Mouse (Mus musculus) MEL (cell line): ENCODE data around the gene Khk. TPM values are rescaled to one million over a fixed set of nuclear protein-coding genes. Genes with fewer than 3 reads are reported as not detected.
A peak's percentile ranks its signal among the peaks of the same experiment; 100 is the strongest.

Source experiments
- DNase-seq: peaks from one replicate; pipeline ENCODE4 v3.0.0; 2011; ENCODE audit warnings: low read depth, low spot score
- H3K27ac ChIP-seq: 2 replicates; pipeline ENCODE4 v1.5.1; 2012; ENCODE audit warnings: low read depth, mild to moderate bottlenecking, control low read depth, low read length, moderate library complexity; ENCODE audit not compliant: control insufficient read depth
- H3K27me3 ChIP-seq, 2 experiments: fragments of 150-350 bp in 1 of 2; sonication (generic) in 1 of 2; 2 replicates each; pipeline ENCODE4 v1.6.1; 2012; ENCODE audit warnings: low read length in 2 of 2, mild to moderate bottlenecking in 2 of 2, improper control_type of control experiment in 1 of 2, moderate library complexity in 1 of 2; ENCODE audit not compliant: insufficient read depth in 2 of 2, control insufficient read depth in 1 of 2
- H3K36me3 ChIP-seq, 2 experiments: 2 replicates each; pipeline ENCODE4 v1.6.1; 2012 to 2014; ENCODE audit warnings: low read length in 2 of 2, improper control_type of control experiment in 1 of 2, inconsistent platforms in 1 of 2, mild to moderate bottlenecking in 1 of 2; ENCODE audit not compliant: insufficient read depth in 2 of 2, control insufficient read depth in 1 of 2
- H3K4me1 ChIP-seq, 2 experiments: fragments of 150-350 bp in 1 of 2; sonication (generic) in 1 of 2; 2 replicates each; pipeline ENCODE4 v1.6.1; 2012; ENCODE audit warnings: low read length in 2 of 2, improper control_type of control experiment in 1 of 2, mild to moderate bottlenecking in 1 of 2; ENCODE audit not compliant: insufficient read depth in 2 of 2, control insufficient read depth in 1 of 2
- H3K4me3 ChIP-seq, 2 experiments: fragments of 150-350 bp in 1 of 2; sonication (generic) in 1 of 2; 2 replicates each; pipeline ENCODE4 v1.5.1; 2012; ENCODE audit warnings: low read depth in 2 of 2, low read length in 2 of 2, mild to moderate bottlenecking in 2 of 2, moderate library complexity in 2 of 2, control low read depth in 1 of 2, improper control_type of control experiment in 1 of 2; ENCODE audit not compliant: control insufficient read depth in 1 of 2, insufficient read depth in 1 of 2
- H3K79me2 ChIP-seq: 2 replicates; pipeline ENCODE4 v1.6.1; 2012; ENCODE audit warnings: mild to moderate bottlenecking, low read length, moderate library complexity; ENCODE audit not compliant: control insufficient read depth, poor library complexity, insufficient read depth
- H3K9ac ChIP-seq: 2 replicates; pipeline ENCODE4 v1.6.1; 2012; ENCODE audit warnings: low read depth, mild to moderate bottlenecking, control low read depth, low read length, moderate library complexity; ENCODE audit not compliant: control insufficient read depth, poor library complexity, severe bottlenecking
- H3K9me3 ChIP-seq: fragments of 150-350 bp; sonication (generic); replicated peaks from 2 replicates; pipeline ENCODE4 v1.6.1; 2012; ENCODE audit warnings: mild to moderate bottlenecking, low read length, improper control_type of control experiment, moderate library complexity; ENCODE audit not compliant: insufficient read depth
- BHLHE40 ChIP-seq: IDR thresholded peaks from 2 replicates; pipeline ENCODE4 v1.6.1; 2012; ENCODE audit warnings: low read depth, mild to moderate bottlenecking, inconsistent platforms, low read length, improper control_type of control experiment, borderline replicate concordance
- CHD1 ChIP-seq: IDR thresholded peaks from 2 replicates; pipeline ENCODE4 v1.6.1; 2012; ENCODE audit warnings: low read depth, mild to moderate bottlenecking, inconsistent platforms, low read length, improper control_type of control experiment
- CHD2 ChIP-seq: IDR thresholded peaks from 2 replicates; pipeline ENCODE4 v1.6.1; 2011; ENCODE audit warnings: low read length, improper control_type of control experiment
- E2F4 ChIP-seq: IDR thresholded peaks from 2 replicates; pipeline ENCODE4 v1.6.1; 2011; ENCODE audit warnings: low read depth, low read length, improper control_type of control experiment, borderline replicate concordance
- GABPA ChIP-seq: IDR thresholded peaks from 2 replicates; pipeline ENCODE4 v1.6.1; 2012; ENCODE audit warnings: low read depth, mild to moderate bottlenecking, inconsistent platforms, low read length, improper control_type of control experiment, moderate library complexity
- GATA1 ChIP-seq: IDR thresholded peaks from 2 replicates; pipeline ENCODE4 v1.6.1; 2011; ENCODE audit warnings: low read depth, low read length, improper control_type of control experiment
- MYC ChIP-seq: IDR thresholded peaks from 2 replicates; pipeline ENCODE4 v1.6.1; 2011; ENCODE audit warnings: low read depth, mild to moderate bottlenecking, low read length, improper control_type of control experiment, moderate library complexity
- NELFE ChIP-seq: IDR thresholded peaks from 2 replicates; pipeline ENCODE4 v1.6.1; 2011; ENCODE audit warnings: low read depth, low read length, improper control_type of control experiment
- POLR2A ChIP-seq, 2 experiments: IDR thresholded peaks; 2 replicates each; pipeline ENCODE4 v1.6.1; 2011 to 2012; ENCODE audit warnings: low read length in 2 of 2, mild to moderate bottlenecking in 2 of 2, control low read depth in 1 of 2, improper control_type of control experiment in 1 of 2, low read depth in 1 of 2, moderate library complexity in 1 of 2; ENCODE audit not compliant: control insufficient read depth in 1 of 2, insufficient read depth in 1 of 2, poor library complexity in 1 of 2
- POLR2AphosphoS2 ChIP-seq: IDR thresholded peaks from 2 replicates; pipeline ENCODE4 v1.6.1; 2011; ENCODE audit warnings: low read length, improper control_type of control experiment
- POLR2AphosphoS5 ChIP-seq: IDR thresholded peaks from 2 replicates; pipeline ENCODE4 v1.6.1; 2012; ENCODE audit warnings: low read depth, borderline replicate concordance, mild to moderate bottlenecking, inconsistent platforms, low read length, moderate library complexity, mixed read lengths
- RAD21 ChIP-seq: IDR thresholded peaks from 2 replicates; pipeline ENCODE4 v1.6.1; 2011; ENCODE audit warnings: mild to moderate bottlenecking, low read depth, low read length, improper control_type of control experiment
- RCOR1 ChIP-seq: IDR thresholded peaks from 2 replicates; pipeline ENCODE4 v1.6.1; 2012; ENCODE audit warnings: low read depth, mild to moderate bottlenecking, inconsistent platforms, low read length, improper control_type of control experiment
- SIN3A ChIP-seq: IDR thresholded peaks from 2 replicates; pipeline ENCODE4 v1.6.1; 2012; ENCODE audit warnings: low read length, improper control_type of control experiment, inconsistent platforms
- TBP ChIP-seq: IDR thresholded peaks from 2 replicates; pipeline ENCODE4 v1.8.0; 2011; ENCODE audit warnings: low read depth, low read length, improper control_type of control experiment
- ZKSCAN1 ChIP-seq: IDR thresholded peaks from 2 replicates; pipeline ENCODE4 v1.6.1; 2012; ENCODE audit warnings: low read depth, mild to moderate bottlenecking, inconsistent platforms, low read length, improper control_type of control experiment, moderate library complexity
- ZNF384 ChIP-seq: IDR thresholded peaks from 2 replicates; pipeline ENCODE4 v1.6.1; 2012; ENCODE audit warnings: low read depth, mild to moderate bottlenecking, inconsistent platforms, low read length, improper control_type of control experiment
- polyA plus RNA-seq, 2 experiments: library from polyadenylated mRNA; stranded (reverse) in 1 of 2; unstranded in 1 of 2; fragments of >175 nt in 1 of 2; fragments of >200 nt in 1 of 2; gene quantifications; 2 replicates each; pipeline versions ENCODE4 v1.2.1 to v1.2.4; 2012; ENCODE audit warnings: low replicate concordance in 2 of 2, low read depth in 1 of 2; ENCODE audit not compliant: insufficient read length in 2 of 2, insufficient read depth in 1 of 2, missing spikeins in 1 of 2
- total RNA-seq: library from RNA; depleted of rRNA; stranded (reverse); fragments of 300-350 nt; gene quantifications from 2 replicates; pipeline ENCODE4 v1.2.3, GENCODE M21; 2012

The Khk gene
- total and polyA plus RNA-seq, 3 experiments: 308 to 461 TPM; not detected in 1

DNA sequence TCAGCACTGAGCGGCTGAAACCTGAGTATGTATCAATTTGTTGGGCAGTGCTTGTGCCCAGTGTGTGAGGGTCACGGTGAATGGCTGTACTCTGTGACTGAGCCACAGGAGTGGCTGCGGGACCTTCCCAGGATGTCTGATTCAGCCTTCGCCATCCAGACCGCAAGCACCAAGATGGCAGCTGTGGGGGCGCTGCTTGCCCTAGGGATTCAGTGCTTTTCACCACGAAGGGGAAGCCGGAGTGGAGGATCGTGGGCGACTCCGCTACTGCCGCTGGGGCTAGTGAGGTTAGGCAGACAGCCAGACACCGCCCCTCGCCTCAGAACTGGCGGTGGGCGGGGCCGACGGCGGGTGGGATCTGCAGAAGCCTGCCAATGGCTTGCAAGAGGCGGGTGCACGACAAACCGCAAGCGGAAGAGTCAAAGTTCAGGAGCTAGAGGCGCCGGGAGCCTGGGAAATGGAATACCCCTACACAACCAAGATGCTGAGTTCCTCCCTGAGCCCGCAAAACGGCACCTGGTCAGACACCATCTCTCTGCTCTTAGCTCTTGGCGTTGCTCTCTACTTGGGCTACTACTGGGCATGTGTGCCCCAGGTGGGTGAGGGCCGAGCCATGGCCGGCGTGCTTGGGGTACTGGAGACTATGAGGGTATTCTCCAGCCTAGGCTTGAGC lies 28.6 kb downstream of the Khk start (continued):
- TF ChIP-seq NELFE: peak; percentile 92
- no peak for TF ChIP-seq ZKSCAN1
- peak; percentile 58; the same call in 1 of the 2 replicates for TF ChIP-seq POLR2AphosphoS5
- no peak for TF ChIP-seq GATA1
- TF ChIP-seq E2F4: no peak
- TF ChIP-seq CHD1: peak; percentile 36; the same call in 1 of the 2 replicates
- no peak; the same call in 1 of the 2 replicates for TF ChIP-seq RAD21
- no peak for TF ChIP-seq ZNF384
- peak; percentile 82 for TF ChIP-seq SIN3A
- peak; percentile 47; the same call in 1 of the 2 replicates for TF ChIP-seq RCOR1
- TF ChIP-seq POLR2AphosphoS2: peak; percentile 86
- peak; percentile 67; the same call in 1 of the 2 replicates for TF ChIP-seq TBP
- no peak for TF ChIP-seq BHLHE40

GRCm38 (mm10) chr5:30950451-30950850 lies 29.2 kb downstream of the Khk start:
- peaks cover 2 to 14% of the 10 kb centered on the region in 2 experiments; a peak in 3 of 4 replicates for H3K4me1 ChIP-seq
- TF ChIP-seq MYC (no peak), CHD2 (no peak; the same call in 1 of the 2 replicates), RCOR1 (0 out of 2 replicates have a peak, but pooled peaks have one; percentile 23), GABPA (no peak)
- peak; percentile 48 for DNase-seq
- H3K9me3 ChIP-seq: no peaks in the 10 kb centered on the region
- peak overlapping the region; percentile 84 to 89 for H3K4me3 ChIP-seq
- H3K79me2 ChIP-seq: peaks cover 3% of the 10 kb centered on the region; the same call in 1 of the 2 replicates
- peak overlapping the region; percentile 76 for H3K9ac ChIP-seq
- no peaks in the 10 kb centered on the region for H3K27me3 ChIP-seq
- peaks cover 0 to 7% of the 10 kb centered on the region in 2 experiments; a peak in 2 of 4 replicates for H3K36me3 ChIP-seq
- peak overlapping the region; percentile 43 for H3K27ac ChIP-seq

- Histone ChIP-seq H3K9me3 (no peaks in the 10 kb centered on the region), H3K27me3 (no peaks in the 10 kb centered on the region), H3K36me3 (peaks cover 0 to 7% of the 10 kb centered on the region in 2 experiments; a peak in 2 of 4 replicates), H3K4me1 (peaks cover 2 to 14% of the 10 kb centered on the region in 2 experiments; a peak in 3 of 4 replicates), H3K27ac (no peak overlapping the region), H3K4me3 (no peak overlapping the region), H3K9ac (no peak overlapping the region), H3K79me2 (peaks cover 3% of the 10 kb centered on the region; the same call in 1 of the 2 replicates)
- peak; percentile 38 for DNase-seq
- TF ChIP-seq POLR2AphosphoS2 (no peak), POLR2A (IDR thresholded peaks at IDR 0.05; ENCODE audit: control insufficient read depth in 1 of 2, insufficient read depth in 1 of 2, low read depth in 1 of 2, low read length in 2 of 2, poor library complexity in 1 of 2) (0 out of 4 replicates have a peak, but pooled peaks of 1 of the 2 experiments have one; percentile 31)
Observed at GRCm38 (mm10) chr5:30950922-30951321, 29.7 kb downstream of the Khk start.
